Mouse (Mus musculus): ENCODE data around the gene Zfp512b.

Zfp512b gene

GRCm38 (mm10) chr2:181572921-181573920 lies 19.4 kb downstream of the Zfp512b start:
- no peak for DNase-seq (ENCODE audit: low spot score)

- no peak for DNase-seq (ENCODE audit: low spot score)
Observed at GRCm38 (mm10) chr2:181571941-181572670, 20.5 kb downstream of the Zfp512b start.

- no peak for DNase-seq (ENCODE audit: low spot score)
Observed at GRCm38 (mm10) chr2:181570921-181571595, 21.5 kb downstream of the Zfp512b start.

DNA sequence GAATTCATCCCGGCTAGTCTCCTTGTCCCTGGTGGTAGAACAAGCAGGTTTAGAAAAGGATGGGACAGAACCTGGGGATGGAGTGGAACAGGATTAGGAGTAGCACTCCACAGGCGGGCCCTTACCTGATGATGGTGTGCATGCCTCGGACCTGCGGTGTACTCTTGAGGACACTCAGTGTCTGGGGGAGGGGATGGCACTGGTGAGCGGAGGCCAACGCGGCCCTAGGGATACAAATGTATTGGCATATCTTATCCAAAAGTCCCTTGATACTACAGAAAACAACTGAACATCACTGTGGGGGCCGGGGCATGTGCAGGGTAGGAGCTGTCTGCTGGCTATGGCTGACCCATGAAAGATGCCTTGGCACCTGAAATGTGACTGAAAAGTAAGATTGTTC lies 22.2 kb downstream of the Zfp512b start:
- DNase-seq (ENCODE audit: low spot score): no peak

GRCm38 (mm10) chr2:181569856-181570255 lies 22.7 kb downstream of the Zfp512b start:
- DNase-seq (ENCODE audit: low spot score): no peak

GRCm38 (mm10) chr2:181568272-181569008 lies 24.2 kb downstream of the Zfp512b start:
- no peak for DNase-seq (ENCODE audit: low spot score)

DNA sequence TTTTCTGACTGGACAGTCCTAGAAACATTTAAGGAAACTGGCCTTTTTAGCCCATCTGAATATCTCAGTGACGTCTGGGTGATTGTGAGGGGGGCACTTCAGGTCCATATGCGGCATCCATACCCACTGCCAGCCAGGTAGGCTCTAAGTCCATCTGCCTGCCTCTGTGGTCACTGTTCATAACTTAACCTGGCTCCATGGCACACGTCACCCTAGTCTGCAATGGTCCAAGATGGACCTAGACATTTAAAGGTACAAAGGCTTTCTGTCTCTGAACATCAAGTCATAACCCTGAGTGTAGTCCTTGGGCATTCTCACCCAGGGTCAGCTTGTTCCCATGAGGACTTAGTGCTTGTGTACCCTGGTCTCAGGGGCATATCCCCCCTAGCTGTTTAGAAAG lies 25.3 kb downstream of the Zfp512b start:
- no peak for DNase-seq (ENCODE audit: low spot score)

DNA sequence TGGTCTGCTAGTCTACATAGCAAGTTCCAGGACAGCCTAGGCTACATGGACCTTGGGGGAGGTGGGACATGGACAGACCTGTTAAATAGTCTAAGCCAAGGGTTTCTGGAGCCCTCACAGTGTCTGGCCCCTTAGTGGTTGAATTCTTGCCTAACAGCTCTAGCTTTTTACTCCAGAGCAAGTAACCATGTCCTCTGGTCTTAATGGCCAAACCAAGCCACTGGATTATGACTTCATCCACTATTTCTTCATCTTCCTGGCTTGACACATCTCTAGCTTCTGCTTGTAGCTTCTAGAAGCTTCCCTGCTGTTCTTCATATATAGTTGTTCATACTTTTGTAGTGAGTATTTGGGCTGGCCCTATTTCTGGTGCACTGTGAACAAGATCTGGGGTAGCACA lies 38.8 kb downstream of the Zfp512b start:
- DNase-seq (ENCODE audit: low spot score): no peak

DNA sequence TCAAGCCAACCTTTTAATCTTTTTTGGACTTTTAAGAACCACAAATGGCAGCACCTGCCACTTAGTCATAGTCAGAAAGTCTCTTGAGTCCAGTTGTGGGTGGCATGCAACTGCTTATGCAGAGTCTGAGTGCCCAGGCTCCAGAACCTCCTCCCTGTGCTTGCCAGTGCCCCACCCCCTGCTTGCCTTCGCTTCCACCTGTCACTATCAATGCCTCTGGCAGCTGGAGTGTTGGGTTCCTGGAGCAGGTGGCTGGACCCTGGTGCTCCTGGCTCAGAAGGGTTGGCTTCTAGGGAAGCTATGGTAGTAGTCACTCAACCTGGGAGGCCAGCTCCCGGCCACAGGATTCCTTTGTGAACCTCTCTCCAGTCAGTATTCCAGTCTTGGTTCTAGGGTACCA lies 42.4 kb downstream of the Zfp512b start:
- DNase-seq (ENCODE audit: low spot score): no peak

DNA sequence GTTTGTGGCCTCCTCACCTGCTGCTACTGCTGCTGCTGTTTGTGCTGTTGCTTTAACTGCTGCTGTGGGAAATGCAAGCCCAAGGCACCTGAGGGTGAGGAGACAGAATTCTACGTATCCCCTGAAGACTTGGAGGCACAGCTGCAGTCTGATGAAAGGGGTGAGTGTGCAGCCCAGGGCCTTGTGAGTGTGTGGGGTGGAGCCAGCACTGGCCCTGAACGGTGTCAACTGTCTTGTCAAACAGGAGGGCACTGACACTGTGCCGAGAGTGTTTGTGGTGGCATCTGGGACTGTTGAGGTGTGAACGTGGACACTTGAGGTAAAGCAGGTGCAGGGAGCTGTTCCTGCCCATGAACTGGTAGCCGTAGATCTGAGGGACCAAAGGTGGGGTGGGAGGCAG lies 43.9 kb downstream of the Zfp512b start:
- DNase-seq (ENCODE audit: low spot score): no peak

DNA sequence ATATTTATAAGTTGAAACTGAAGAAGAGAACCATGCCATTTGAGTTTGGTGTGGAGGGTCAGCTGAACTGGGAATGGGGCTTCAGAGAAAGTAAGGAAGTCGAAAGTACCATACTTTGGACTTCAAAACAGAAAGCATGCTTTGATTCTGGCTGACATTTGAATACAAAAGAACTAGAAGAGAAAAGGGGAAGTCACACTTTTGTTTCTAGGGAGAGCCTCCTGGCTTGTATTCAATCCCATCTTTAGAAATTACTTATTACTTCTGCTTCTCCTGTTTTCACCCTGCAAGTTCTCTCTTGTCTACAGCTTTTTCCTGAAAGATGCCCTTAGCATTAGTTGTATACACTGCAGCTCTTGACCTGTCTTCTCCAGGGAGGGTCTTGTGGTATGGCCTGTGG lies 44.4 kb downstream of the Zfp512b start:
- no peak for DNase-seq (ENCODE audit: low spot score)

- DNase-seq (ENCODE audit: low spot score): no peak
Observed at GRCm38 (mm10) chr2:181546142-181546541, 46.5 kb downstream of the Zfp512b start.

DNA sequence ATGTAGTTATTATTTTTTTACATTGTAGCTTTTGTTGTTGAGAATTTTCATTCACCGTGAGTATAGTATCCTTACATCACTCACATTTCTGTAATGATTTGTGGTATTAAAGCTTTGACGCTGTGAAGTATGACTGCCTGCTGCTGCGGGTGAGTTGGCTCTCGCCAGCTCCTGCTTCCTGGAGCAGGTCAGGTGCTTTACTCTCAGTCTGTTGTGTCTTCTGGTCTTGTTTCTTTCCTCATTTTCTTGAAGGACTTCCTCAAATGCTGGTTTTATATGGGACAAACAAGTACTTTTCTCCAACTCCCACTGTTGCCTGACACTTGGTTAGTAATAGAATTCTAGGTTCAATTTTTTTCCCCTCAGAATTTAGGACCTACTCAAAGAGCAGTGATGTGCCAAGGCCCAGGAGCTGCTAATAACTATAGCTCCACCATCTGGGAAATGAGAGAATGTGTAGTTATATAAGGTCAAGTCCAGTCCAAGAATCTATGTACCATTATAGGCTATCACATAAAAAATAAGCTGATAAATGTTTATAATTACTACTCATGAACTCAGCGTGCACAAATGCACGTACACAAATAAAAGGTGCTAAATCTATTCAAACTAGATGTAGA lies 50.7 kb downstream of the Zfp512b start:
- no peak for DNase-seq (ENCODE audit: low spot score)

DNA sequence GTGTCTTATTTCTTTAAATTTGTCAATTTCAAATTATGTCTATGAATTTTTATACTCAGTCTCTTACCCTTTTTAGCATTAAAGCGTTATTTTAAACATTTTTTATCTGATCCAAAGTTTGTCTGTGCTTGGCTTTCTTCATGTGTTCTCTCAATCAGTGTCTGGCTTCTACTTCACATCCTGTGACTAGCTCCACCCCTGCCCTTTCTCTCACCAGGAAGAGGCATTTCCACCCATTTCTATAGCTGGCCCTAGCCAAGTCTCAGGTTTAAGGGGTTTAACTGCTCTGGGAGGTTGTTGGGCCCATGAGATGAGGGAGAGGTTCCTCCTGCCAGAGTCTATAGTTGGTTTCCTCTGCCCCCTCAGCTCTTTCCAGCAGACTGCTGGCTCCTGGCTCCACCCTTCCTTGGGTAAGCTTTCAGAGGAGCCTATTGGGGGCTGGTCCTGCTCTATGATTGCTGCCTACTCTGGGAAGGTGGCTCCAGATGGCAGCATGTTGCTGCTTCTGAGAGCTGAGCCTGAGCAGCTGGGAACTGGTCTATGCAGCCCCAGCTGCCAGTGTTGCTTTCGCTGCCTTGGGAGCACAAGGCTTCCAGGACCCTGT lies 55.1 kb downstream of the Zfp512b start:
- no peak for DNase-seq (ENCODE audit: low spot score)

- no peak for DNase-seq (ENCODE audit: low spot score)
Observed at GRCm38 (mm10) chr2:181536410-181536809, 56.2 kb downstream of the Zfp512b start.

- no peak for DNase-seq (ENCODE audit: low spot score)
Observed at GRCm38 (mm10) chr2:181532589-181532988, 60.0 kb downstream of the Zfp512b start.

Data from ovary, postnatal 10 days (tissue).